Mouse (Mus musculus) limb, embryonic 14.5 days (tissue): ENCODE results near the gene AW011738. TPM values are rescaled to one million over a fixed set of nuclear protein-coding genes. Genes with fewer than 3 reads are reported as not detected.

ENCODE experiments used
- ATAC-seq: fragments of 200-750 bp; cut with Nextera tagmentation; 2 replicates; pipeline ENCODE4 v1.8.0; 2017; ENCODE audit warnings: low read depth, moderate number of reproducible peaks, moderate TSS enrichment; ENCODE audit not compliant: low FRiP score
- DNase-seq: peaks from one replicate; pipeline ENCODE4 v3.0.0-alpha.2; 2015; ENCODE audit warnings: low spot score
- H3K27ac ChIP-seq: fragments of 300-500 bp; sonication (generic); replicated peaks from 2 replicates; pipeline ENCODE4 v1.5.1; 2014; ENCODE audit warnings: low read depth, mild to moderate bottlenecking, low read length, moderate library complexity, mixed read lengths
- H3K27me3 ChIP-seq: fragments of 300-500 bp; sonication (generic); 2 replicates; pipeline ENCODE4 v1.6.1; 2014; ENCODE audit warnings: low read length, mixed read lengths; ENCODE audit not compliant: control insufficient read depth, insufficient read depth
- H3K36me3 ChIP-seq: fragments of 300-500 bp; sonication (generic); 2 replicates; pipeline ENCODE4 v1.6.1; 2014; ENCODE audit warnings: mild to moderate bottlenecking, low read length, moderate library complexity, mixed read lengths; ENCODE audit not compliant: control insufficient read depth, insufficient read depth
- H3K4me1 ChIP-seq: fragments of 300-500 bp; sonication (generic); 2 replicates; pipeline ENCODE4 v1.6.1; 2014; ENCODE audit warnings: antibody characterized with exemption, low read length, mixed read lengths; ENCODE audit not compliant: control insufficient read depth, insufficient read depth
- H3K4me2 ChIP-seq: fragments of 300-500 bp; sonication (generic); replicated peaks from 2 replicates; pipeline ENCODE4 v1.6.1; 2014; ENCODE audit warnings: low read depth, mild to moderate bottlenecking, low read length, moderate library complexity; ENCODE audit not compliant: severe bottlenecking
- H3K4me3 ChIP-seq: fragments of 300-500 bp; sonication (generic); replicated peaks from 2 replicates; pipeline ENCODE4 v1.5.1; 2014; ENCODE audit warnings: low read length
- H3K9ac ChIP-seq: fragments of 300-500 bp; sonication (generic); 2 replicates; pipeline ENCODE4 v1.6.1; 2014; ENCODE audit warnings: mild to moderate bottlenecking, low read depth, low read length, moderate library complexity; ENCODE audit not compliant: severe bottlenecking
- H3K9me3 ChIP-seq: fragments of 300-500 bp; sonication (generic); 2 replicates; pipeline ENCODE4 v1.6.1; 2016; ENCODE audit warnings: low read length; ENCODE audit not compliant: control insufficient read depth
- POLR2A ChIP-seq: fragments of 200-500 bp; IDR thresholded peaks from 2 replicates; pipeline ENCODE4 v1.8.0; 2012; ENCODE audit warnings: inconsistent platforms, mild to moderate bottlenecking, moderate library complexity, borderline replicate concordance; ENCODE audit not compliant: insufficient read depth, insufficient read length; ENCODE audit errors: extremely low read depth
- WGBS: fragments of 180-500 bp; shearing (Covaris S2); extraction: QIAGEN DNeasy Blood & Tissue Kit; methylation state at CpG from one replicate; pipeline ENCODE4 v1.1.7; 2014; 5-methylcytosine and 5-hydroxymethylcytosine counted together
- polyA plus RNA-seq, 2 experiments: library from polyadenylated mRNA; depleted of rRNA in 1 of 2; stranded (reverse) in 1 of 2; unstranded in 1 of 2; fragments of >200 nt; fragmentation: Nextera tagmentation in 1 of 2; extraction: Ambion mirVana in 1 of 2; gene quantifications; 2 replicates each; pipeline versions ENCODE4 v1.2.1 to v1.2.3; 2012 to 2014

Gene AW011738
- polyA plus RNA-seq, 2 experiments = 1.4 to 2.4 TPM

DNA sequence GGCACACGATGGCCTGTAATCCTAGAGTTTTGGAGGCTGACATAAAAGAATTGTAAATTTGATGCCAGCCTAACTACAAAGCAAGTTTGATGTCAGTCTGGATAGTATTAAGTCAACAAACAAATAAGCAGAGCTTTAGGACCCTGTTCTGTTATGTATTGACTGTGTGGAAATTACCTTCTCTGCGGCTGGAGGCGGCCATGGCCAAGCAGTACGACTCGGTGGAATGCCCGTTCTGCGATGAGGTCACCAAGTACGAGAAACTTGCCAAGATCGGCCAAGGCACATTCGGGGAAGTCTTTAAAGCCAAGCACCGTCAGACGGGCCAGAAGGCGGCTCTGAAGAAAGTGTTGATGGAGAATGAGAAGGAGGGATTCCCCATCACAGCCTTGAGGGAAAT lies 10.0 kb downstream of the AW011738 start:
- Histone ChIP-seq H3K27ac (no peak overlapping the region), H3K4me1 (no peaks in the 10 kb centered on the region), H3K9me3 (no peaks in the 10 kb centered on the region), H3K9ac (no peak overlapping the region), H3K4me2 (no peak overlapping the region), H3K27me3 (no peaks in the 10 kb centered on the region), H3K36me3 (no peaks in the 10 kb centered on the region), H3K4me3 (no peak overlapping the region)
- ATAC-seq = no peak
- no peak for DNase-seq
- TF ChIP-seq POLR2A = no peak
- 91% methylated on average over 13 of the region's 13 CpGs for WGBS

GRCm38 (mm10) chr4:156215649-156216048 lies 12.5 kb downstream of the AW011738 start, which contains the start of gene Perm1:
Gene Perm1 (plus strand): TSS chr4:156215868.
- Histone ChIP-seq H3K4me1 (no peaks in the 10 kb centered on the region), H3K36me3 (no peaks in the 10 kb centered on the region), H3K4me2 (no peak within 1 kb of the TSS), H3K9ac (no peak within 1 kb of the TSS), H3K4me3 (no peak within 1 kb of the TSS), H3K9me3 (no peaks in the 10 kb centered on the region), H3K27me3 (no peaks in the 10 kb centered on the region), H3K27ac (no peak within 1 kb of the TSS)
- ATAC-seq = no peak
- no peak for DNase-seq
- WGBS = 69% methylated on average over 4 of the region's 4 CpGs
- no peak for TF ChIP-seq POLR2A

DNA sequence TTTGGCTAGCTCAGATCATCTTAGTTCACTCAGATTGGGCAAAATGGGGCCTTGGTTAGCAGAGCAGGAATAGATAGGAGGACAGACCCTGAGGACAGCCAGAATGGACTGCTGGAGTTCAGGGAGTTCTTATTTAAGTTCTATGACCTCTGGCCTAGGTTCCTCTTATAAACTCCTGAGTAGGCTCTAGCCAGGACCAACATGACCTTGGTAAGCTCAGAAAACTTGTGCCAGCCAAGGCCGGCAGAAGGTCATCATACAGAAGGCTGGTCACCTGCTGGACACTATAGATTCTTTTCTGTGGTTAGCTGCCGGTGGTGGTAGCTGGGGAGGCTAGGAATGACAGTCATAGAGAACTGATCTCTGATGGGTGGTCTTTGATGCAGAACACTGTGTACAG lies 13.1 kb downstream of the AW011738 start:
- no peaks in the 10 kb centered on the region for H3K4me1 ChIP-seq
- no peak for ATAC-seq
- no peak overlapping the region for H3K9ac ChIP-seq
- TF ChIP-seq POLR2A = no peak
- H3K27me3 ChIP-seq = no peaks in the 10 kb centered on the region
- no peak overlapping the region for H3K4me2 ChIP-seq
- no peak overlapping the region for H3K27ac ChIP-seq
- H3K9me3 ChIP-seq = no peaks in the 10 kb centered on the region
- no peak overlapping the region for H3K4me3 ChIP-seq
- WGBS = 81% methylated on average over 2 of the region's 2 CpGs
- H3K36me3 ChIP-seq = no peaks in the 10 kb centered on the region
- no peak for DNase-seq

DNA sequence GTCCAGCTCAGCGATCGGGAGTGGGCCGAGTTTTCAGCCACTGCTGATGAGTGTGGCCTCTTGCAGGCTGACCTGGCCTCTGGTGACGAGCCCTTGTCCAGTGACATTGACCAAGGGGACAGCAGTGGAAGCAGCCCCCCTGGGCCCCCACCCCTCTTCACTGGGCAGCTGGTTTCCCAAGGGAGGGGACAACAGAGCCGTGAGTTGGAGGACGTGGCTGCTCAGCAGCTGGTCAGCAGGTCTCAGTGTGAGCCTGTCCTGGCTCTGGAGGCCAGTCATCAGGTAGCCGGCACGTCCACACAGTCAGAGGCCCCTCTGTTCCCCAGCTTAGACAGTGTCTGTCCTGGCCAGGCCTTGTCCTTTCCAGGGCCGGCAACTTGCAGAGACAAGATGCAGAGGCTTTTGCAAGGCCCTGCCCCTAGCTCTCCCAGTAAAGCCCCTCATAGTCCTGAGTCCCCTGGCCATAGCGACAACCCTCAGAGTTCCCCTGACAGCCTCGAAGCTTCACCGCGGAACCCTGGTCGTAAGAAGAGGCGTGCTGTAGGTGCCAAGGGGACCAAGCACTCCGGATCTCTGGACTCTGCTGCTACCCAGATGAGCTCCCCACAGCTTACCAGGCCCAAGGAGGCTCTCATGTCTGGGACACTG lies 14.0 kb downstream of the AW011738 start:
- TF ChIP-seq POLR2A = no peak
- no peaks in the 10 kb centered on the region for H3K27me3 ChIP-seq
- no peak overlapping the region for H3K27ac ChIP-seq
- no peak for DNase-seq
- no peak overlapping the region for H3K9ac ChIP-seq
- 0 out of 2 replicates have a peak, but pooled peaks cover 4% of the 10 kb centered on the region for H3K36me3 ChIP-seq
- WGBS = 76% methylated on average over 16 of the region's 16 CpGs
- no peak overlapping the region for H3K4me2 ChIP-seq
- no peak overlapping the region for H3K4me3 ChIP-seq
- ATAC-seq = no peak
- no peaks in the 10 kb centered on the region for H3K9me3 ChIP-seq
- no peaks in the 10 kb centered on the region for H3K4me1 ChIP-seq

- no peaks in the 10 kb centered on the region for H3K27me3 ChIP-seq
- 63% methylated on average over 16 of the region's 16 CpGs for WGBS
Observed at GRCm38 (mm10) chr4:156217838-156218237, 14.7 kb downstream of the AW011738 start.

DNA sequence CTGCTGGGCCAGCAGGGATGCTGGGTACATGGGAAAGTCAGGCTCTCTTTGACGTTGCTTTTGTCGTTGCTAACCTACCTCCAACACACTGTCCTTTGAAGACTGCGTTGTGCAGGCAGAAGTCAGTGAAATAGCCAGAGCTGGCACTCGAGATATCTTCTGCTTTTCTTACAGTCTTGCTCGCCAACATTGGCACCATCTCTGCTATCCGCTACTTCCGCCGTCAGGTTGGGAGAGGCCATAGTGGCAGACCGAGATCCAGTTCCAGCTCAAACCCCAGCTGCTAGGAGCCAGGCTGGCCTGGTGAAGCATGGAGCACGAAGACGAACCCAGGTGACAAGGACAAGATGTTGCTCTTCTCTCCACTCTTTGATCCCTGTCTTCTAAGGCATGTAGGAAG lies 16.8 kb downstream of the AW011738 start:
- ATAC-seq = no peak
- Histone ChIP-seq H3K4me3 (no peak overlapping the region), H3K9ac (no peak overlapping the region), H3K4me1 (no peaks in the 10 kb centered on the region), H3K9me3 (no peaks in the 10 kb centered on the region), H3K27me3 (no peaks in the 10 kb centered on the region), H3K27ac (no peak overlapping the region), H3K4me2 (no peak overlapping the region), H3K36me3 (0 out of 2 replicates have a peak, but pooled peaks cover 7% of the 10 kb centered on the region)
- DNase-seq = no peak
- WGBS = 87% methylated on average over 11 of the region's 11 CpGs
- no peak for TF ChIP-seq POLR2A

More at GRCm38 (mm10) chr4:156217838-156218237, 14.7 kb downstream of the AW011738 start:
- no peaks in the 10 kb centered on the region for H3K4me1 ChIP-seq
- H3K36me3 ChIP-seq = 0 out of 2 replicates have a peak, but pooled peaks cover 4% of the 10 kb centered on the region
- no peak overlapping the region for H3K4me2 ChIP-seq
- H3K9me3 ChIP-seq = no peaks in the 10 kb centered on the region
- no peak overlapping the region for H3K27ac ChIP-seq
- ATAC-seq (no peak), DNase-seq (no peak)
- no peak for TF ChIP-seq POLR2A
- no peak overlapping the region for H3K4me3 ChIP-seq
- no peak overlapping the region for H3K9ac ChIP-seq
